16 mouse cellular contexts compared by ENCODE assay signal in genomic region chr10:43424545-43424944, GRCm38 (mm10). TPM values are rescaled to one million over a fixed set of nuclear protein-coding genes. Genes with fewer than 3 reads are reported as not detected.
DNase-seq lines count a peak whose midpoint lies in the region; ATAC-seq and TF ChIP-seq lines count a peak whose summit lies in the region.
"Had no signal": no experiment of that assay in that cellular context is flagged by ENCODE, and none has a peak within 500 bp of the region (broad histone marks: within the 10 kb centered on the region; RNA-seq: fewer than 3 reads in every experiment).

No protein-coding gene starts in this region.

- no peak overlapping the region for H3K27ac ChIP-seq in midbrain, postnatal 0 days (ENCODE audit: low read depth, low read length)
- H3K27ac ChIP-seq: embryonic facial prominence, embryonic 13.5 days; hindbrain, embryonic 14.5 days; limb, embryonic 13.5 days; neural tube, embryonic 15.5 days had no signal

- ATAC-seq in midbrain, postnatal 0 days (ENCODE audit: low FRiP score), result no peak
- ATAC-seq: forebrain, postnatal 0 days; midbrain, embryonic 16.5 days had no signal

- no peaks in the 10 kb centered on the region for H3K4me1 ChIP-seq in midbrain, postnatal 0 days (ENCODE audit: insufficient read depth, low read length)

- H3K4me2 ChIP-seq in midbrain, postnatal 0 days (ENCODE audit: low read depth, low read length, poor library complexity, severe bottlenecking), result no peak overlapping the region
- H3K4me2 ChIP-seq: embryonic facial prominence, embryonic 13.5 days; hindbrain, embryonic 14.5 days; limb, embryonic 13.5 days; neural tube, embryonic 15.5 days had no signal

- peak; percentile 9 for DNase-seq in adrenal gland, adult 2 months
- no peak for DNase-seq in adrenal gland, postnatal 4 days (ENCODE audit: low spot score in 2 of 2)
- DNase-seq in heart, adult 18-20 months, result peak; percentile 36 to 64
- peak; percentile 47 for DNase-seq in heart, postnatal 25 days (ENCODE audit: low spot score)
- peak; percentile 22 for DNase-seq in lung, postnatal 14 days
- DNase-seq in right cerebral cortex, postnatal 25 days, result no peak
- no peak for DNase-seq in right cerebral cortex, postnatal 4 days
- DNase-seq in midbrain, postnatal 0 days (ENCODE audit: low spot score), result no peak
- DNase-seq: cerebellum, adult 8-10 months; forebrain, postnatal 0 days; kidney, postnatal 14 days had no signal

- no peaks in the 10 kb centered on the region for H3K27me3 ChIP-seq in midbrain, postnatal 0 days (ENCODE audit: insufficient read depth, low read length)
- H3K27me3 ChIP-seq: embryonic facial prominence, embryonic 13.5 days; limb, embryonic 13.5 days; neural tube, embryonic 15.5 days had no signal

- H3K4me3 ChIP-seq in midbrain, postnatal 0 days (ENCODE audit: low read depth, low read length), result no peak overlapping the region
- H3K4me3 ChIP-seq: embryonic facial prominence, embryonic 13.5 days; limb, embryonic 13.5 days; neural tube, embryonic 15.5 days had no signal

- no peak for TF ChIP-seq CTCF in midbrain, postnatal 0 days (IDR thresholded peaks at IDR 0.05)

- no peak overlapping the region for H3K9ac ChIP-seq in midbrain, postnatal 0 days (replicated peaks; ENCODE audit: low read length, poor library complexity, severe bottlenecking)
- H3K9ac ChIP-seq: embryonic facial prominence, embryonic 13.5 days; forebrain, postnatal 0 days; hindbrain, embryonic 14.5 days; limb, embryonic 13.5 days; neural tube, embryonic 15.5 days had no signal

- H3K36me3 ChIP-seq in midbrain, postnatal 0 days (ENCODE audit: insufficient read depth, low read length), result no peaks in the 10 kb centered on the region
- H3K36me3 ChIP-seq: embryonic facial prominence, embryonic 13.5 days; limb, embryonic 13.5 days; neural tube, embryonic 15.5 days had no signal

- H3K9me3 ChIP-seq in midbrain, postnatal 0 days (ENCODE audit: low read length), result no peaks in the 10 kb centered on the region
- H3K9me3 ChIP-seq: embryonic facial prominence, embryonic 13.5 days; limb, embryonic 13.5 days; neural tube, embryonic 15.5 days had no signal

- intact Hi-C loops in heart, postnatal 25 days (cut with DNase I), result no loop called here

- 94% methylated on average over 5 of the region's 5 CpGs for WGBS in midbrain, postnatal 0 days

RNA-seq across cellular contexts. Expression of gene Bend3, which starts 54.1 kb away (rescaled TPM):
- 1 to 10 TPM; 5.6 to 7.8 TPM for total RNA-seq in adrenal gland, adult 2 months (2021)
- 3.1 and 3.4 TPM in 2 replicates for polyA plus RNA-seq in adrenal gland, adult 2 months (2012; rRNA removed)
- total RNA-seq in adrenal gland, postnatal 4 days (2021), result 10 to 100 TPM; 11.0 to 14.0 TPM
- total RNA-seq in heart, adult 18-20 months (2021), result 1 to 10 TPM; 4.0 to 4.2 TPM
- total RNA-seq in heart, postnatal 25 days (2021), result 1 to 10 TPM; 5.5 to 5.9 TPM
- 10.1 and 10.8 TPM in 2 replicates for total RNA-seq in midbrain, postnatal 0 days (2014; rRNA removed)
- polyA plus RNA-seq in midbrain, postnatal 0 days (2015; fragmentation: Nextera tagmentation; extraction: Ambion mirVana), result 2.0 and 3.0 TPM in 2 replicates

Comparison
In these comparisons a context has a peak if more than half of its experiments do, and no peak if none do; other contexts are left out.
1. DNase-seq: peak in adrenal gland, adult 2 months (single experiment), heart, adult 18-20 months (2 of 2), heart, postnatal 25 days (single experiment) and lung, postnatal 14 days (single experiment); none in adrenal gland, postnatal 4 days (0 of 2), right cerebral cortex, postnatal 25 days (single experiment), right cerebral cortex, postnatal 4 days (single experiment) and midbrain, postnatal 0 days (single experiment).